Comparison of ENCODE assay signal across 9 mouse cellular contexts in the genomic region with DNA sequence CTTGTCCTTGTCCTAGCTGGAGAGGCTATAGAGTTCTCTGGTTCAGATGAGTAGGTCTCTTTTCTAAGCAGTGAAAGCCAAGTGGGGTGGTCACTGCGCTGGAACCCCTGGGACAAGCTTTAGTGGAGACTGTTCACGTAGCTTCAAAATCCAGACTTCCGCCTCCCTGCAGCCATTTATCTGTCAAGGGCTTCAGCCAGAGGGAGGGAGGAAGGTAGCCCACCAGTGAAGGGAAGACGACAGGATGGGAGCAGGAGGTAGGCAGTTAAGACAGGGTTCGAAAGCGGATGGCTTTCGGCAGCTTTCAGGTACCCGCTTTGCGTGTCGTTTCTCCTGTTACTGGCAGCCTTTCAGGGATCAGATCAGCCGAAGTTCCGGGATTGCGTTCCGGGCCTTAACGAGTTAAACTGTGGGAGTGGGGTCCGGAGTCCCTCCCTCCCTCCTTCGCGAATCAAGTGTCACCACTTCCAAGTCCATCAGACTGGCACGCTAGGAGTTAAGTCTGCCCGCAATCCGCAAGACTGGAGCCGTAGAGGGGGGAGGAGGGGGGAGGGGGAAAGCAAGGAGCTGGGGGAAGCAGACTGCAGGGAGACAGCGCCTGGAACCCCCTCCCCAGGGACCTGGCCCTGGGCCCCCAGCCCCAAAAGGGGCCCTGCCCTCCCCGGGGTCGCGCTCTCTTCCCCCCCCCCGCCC. TPM values are rescaled to one million over a fixed set of nuclear protein-coding genes. Genes with fewer than 3 reads are reported as not detected.
DNase-seq lines count a peak whose midpoint lies in the region; ATAC-seq lines count a peak whose summit lies in the region.
"Had no signal": no experiment of that assay in that cellular context is flagged by ENCODE, and none has a peak within 500 bp of the region (broad histone marks: within the 10 kb centered on the region; RNA-seq: fewer than 3 reads in every experiment).

No protein-coding gene starts in this region.

- H3K4me3 ChIP-seq in liver, embryonic 13.5 days (replicated peaks): peak overlapping the region; percentile 62
- peak overlapping the region; percentile 72 for H3K4me3 ChIP-seq in neural tube, embryonic 13.5 days

- under 1% methylated on average over 27 of the region's 27 CpGs for WGBS in liver, embryonic 13.5 days (ENCODE audit: insufficient replicate concordance)
- WGBS in neural tube, embryonic 13.5 days: 0% methylated on average over 19 of the region's 27 CpGs

- DNase-seq in cerebellum, adult 11 months: peak; percentile 63
- peak; percentile 80 for DNase-seq in cerebellum, adult 9-10 months
- peak; percentile 68 for DNase-seq in gastrocnemius, postnatal 14 days
- DNase-seq in kidney, adult 8-10 months: peak; percentile 61 to 71
- no peak for DNase-seq in liver, embryonic 13.5 days
- DNase-seq in urinary bladder, postnatal 14 days (ENCODE audit: low spot score): peak; percentile 85

- H3K4me1 ChIP-seq in liver, embryonic 13.5 days (replicated peaks): peaks cover 37% of the 10 kb centered on the region
- peaks cover 29% of the 10 kb centered on the region for H3K4me1 ChIP-seq in neural tube, embryonic 13.5 days (replicated peaks)

- peak overlapping the region; percentile 55; the same call in 1 of the 2 replicates for H3K27ac ChIP-seq in liver, embryonic 13.5 days
- peak overlapping the region; percentile 97 for H3K27ac ChIP-seq in neural tube, embryonic 13.5 days (replicated peaks)

- intact Hi-C loops in gastrocnemius, postnatal 14 days (cut with DNase I; ENCODE audit: low total_unique reads): no loop called here

- peaks cover 56% of the 10 kb centered on the region for H3K27me3 ChIP-seq in liver, embryonic 13.5 days
- H3K27me3 ChIP-seq in neural tube, embryonic 13.5 days: no peaks in the 10 kb centered on the region

- no peak for ATAC-seq in cerebellum, adult (ENCODE audit: insufficient number of reproducible peaks, low FRiP score, low TSS enrichment)
- no peak for ATAC-seq in liver, embryonic 13.5 days (ENCODE audit: low read depth)
- ATAC-seq in neural tube, embryonic 13.5 days (ENCODE audit: low read depth): peak; percentile 62

- no peaks in the 10 kb centered on the region for H3K36me3 ChIP-seq in liver, embryonic 13.5 days
- no peaks in the 10 kb centered on the region for H3K36me3 ChIP-seq in neural tube, embryonic 13.5 days

- H3K9ac ChIP-seq in liver, embryonic 13.5 days: peak overlapping the region; percentile 58
- H3K9ac ChIP-seq in neural tube, embryonic 13.5 days: peak overlapping the region; percentile 85

- H3K4me2 ChIP-seq in liver, embryonic 13.5 days: peak overlapping the region; percentile 86
- H3K4me2 ChIP-seq in neural tube, embryonic 13.5 days: peak overlapping the region; percentile 93

- H3K9me3 ChIP-seq in liver, embryonic 13.5 days (replicated peaks): no peaks in the 10 kb centered on the region
- no peaks in the 10 kb centered on the region for H3K9me3 ChIP-seq in neural tube, embryonic 13.5 days

RNA-seq across cellular contexts. Expression of a gene that starts 4.2 kb away (rescaled TPM):
- 10 to 100 TPM; 38.9 to 44.2 TPM for total RNA-seq in gastrocnemius, postnatal 14 days (2021)
- polyA plus RNA-seq in liver, embryonic 13.5 days (2015; fragmentation: Nextera tagmentation; extraction: Ambion mirVana): 1.0 and 1.5 TPM in 2 replicates
- polyA plus RNA-seq in neural tube, embryonic 13.5 days (2015; fragmentation: Nextera tagmentation; extraction: Ambion mirVana): 9.4 and 9.6 TPM in 2 replicates

RNA-seq across cellular contexts. Expression of a gene that starts 23.6 kb away (rescaled TPM):
- under 1 TPM; 0.35 to 0.78 TPM for total RNA-seq in gastrocnemius, postnatal 14 days (2021)
- polyA plus RNA-seq in liver, embryonic 13.5 days (2015; fragmentation: Nextera tagmentation; extraction: Ambion mirVana): not detected in 2 replicates
- not detected in 2 replicates for polyA plus RNA-seq in neural tube, embryonic 13.5 days (2015; fragmentation: Nextera tagmentation; extraction: Ambion mirVana)
- total RNA-seq: layer of hippocampus, postnatal 36 days had no signal

RNA-seq across cellular contexts. Expression of a gene that starts 37.4 kb away (rescaled TPM):
- total RNA-seq in gastrocnemius, postnatal 14 days (2021): not detected
- polyA plus RNA-seq in liver, embryonic 13.5 days (2015; fragmentation: Nextera tagmentation; extraction: Ambion mirVana): not detected in 2 replicates
- not detected in 2 replicates for polyA plus RNA-seq in neural tube, embryonic 13.5 days (2015; fragmentation: Nextera tagmentation; extraction: Ambion mirVana)
- total RNA-seq: layer of hippocampus, postnatal 36 days had no signal
